Mouse (Mus musculus): ENCODE data around the gene Rps16. TPM values are rescaled to one million over a fixed set of nuclear protein-coding genes. Genes with fewer than 3 reads are reported as not detected.

Rps16 gene
- total RNA-seq, 2 experiments from 2014 or later = 481 to 507 TPM

Other genes with a start within 250 kb of the Rps16 start
- gene 9530053A07Rik, start 221.2 kb upstream of the Rps16 start, total RNA-seq (2021) = not detected
- gene Fbl, start 180.9 kb upstream of the Rps16 start, total RNA-seq (2021) = 10 to 100 TPM; 62.5 to 63.5 TPM
- gene Dyrk1b, start 171.2 kb upstream of the Rps16 start, total RNA-seq (2021) = 10 to 100 TPM; 40.5 to 42.3 TPM
- gene Eid2, start 82.8 kb upstream of the Rps16 start, total RNA-seq (2021) = 10 to 100 TPM; 63.8 to 73.4 TPM
- 10 to 100 TPM; 40.7 to 44.1 TPM for gene Eid2b, start 72.9 kb upstream of the Rps16 start, total RNA-seq (2021)
- gene Selenov, start 59.5 kb upstream of the Rps16 start, total RNA-seq (2021) = 1 to 10 TPM; 1.2 to 3.4 TPM
- gene Dll3, start 48.4 kb upstream of the Rps16 start, total RNA-seq (2021) = 1 to 10 TPM; 2.2 to 2.6 TPM
- gene Timm50, start 38.6 kb upstream of the Rps16 start, total RNA-seq (2021) = 10 to 100 TPM; 39.9 to 42.8 TPM
- gene Supt5, start 11.9 kb upstream of the Rps16 start, total RNA-seq (2021) = 100 to 1,000 TPM; 113 to 114 TPM
- gene Plekhg2, start 21.9 kb downstream of the Rps16 start, total RNA-seq (2021) = 10 to 100 TPM; 10.1 to 10.3 TPM
- 1 to 10 TPM; 1.5 to 3.3 TPM for gene Zfp36, start 29.6 kb downstream of the Rps16 start, total RNA-seq (2021)
- 10 to 100 TPM; 18.0 to 19.8 TPM for gene Med29, start 42.1 kb downstream of the Rps16 start, total RNA-seq (2021)
- gene Paf1, start 42.3 kb downstream of the Rps16 start, total RNA-seq (2021) = 10 to 100 TPM; 59.9 to 60.0 TPM
- 1 to 10 TPM; 2.6 to 3.3 TPM for gene Gmfg, start 86.8 kb downstream of the Rps16 start, total RNA-seq (2021)
- gene Lrfn1, start 101.3 kb downstream of the Rps16 start, total RNA-seq (2021) = 10 to 100 TPM; 97.0 to 98.5 TPM
- gene Ifnl2, start 159.8 kb downstream of the Rps16 start, total RNA-seq (2021) = not detected
- not detected for gene Ifnl3, start 172.2 kb downstream of the Rps16 start, total RNA-seq (2021)
- gene Sycn, start 190.2 kb downstream of the Rps16 start, total RNA-seq (2021) = not detected
- gene Nccrp1, start 196.6 kb downstream of the Rps16 start, total RNA-seq (2021) = under 1 TPM; 0.36 to 0.53 TPM
- gene Samd4b, start 247.5 kb downstream of the Rps16 start, total RNA-seq (2021) = 10 to 100 TPM; 59.8 to 61.6 TPM
- 1 to 10 TPM; 8.7 to 10.0 TPM for gene Pak4, start 247.5 kb downstream of the Rps16 start, total RNA-seq (2021)